Mouse (Mus musculus) small intestine, adult 2 months (tissue): ENCODE measurements around the gene Uckl1. TPM values are rescaled to one million over a fixed set of nuclear protein-coding genes. Genes with fewer than 3 reads are reported as not detected.

ENCODE experiments used
- H3K27ac ChIP-seq: fragments of 200-500 bp; 2 replicates; pipeline ENCODE4 v1.5.1; 2012; ENCODE audit warnings: low read depth, low read length, control low read depth, inconsistent platforms; ENCODE audit not compliant: insufficient read depth
- H3K27me3 ChIP-seq: fragments of 200-500 bp; 2 replicates; pipeline ENCODE4 v1.6.1; 2012; ENCODE audit warnings: mild to moderate bottlenecking, moderate library complexity, low read length, inconsistent platforms; ENCODE audit not compliant: control insufficient read depth, insufficient read depth
- H3K36me3 ChIP-seq: fragments of 200-500 bp; 2 replicates; pipeline ENCODE4 v1.6.1; 2012; ENCODE audit warnings: mild to moderate bottlenecking, low read length, control low read depth, inconsistent platforms; ENCODE audit not compliant: control insufficient read depth, insufficient read depth
- H3K4me1 ChIP-seq: fragments of 200-500 bp; 2 replicates; pipeline ENCODE4 v1.6.1; 2012; ENCODE audit warnings: low read length, inconsistent platforms, mixed read lengths; ENCODE audit not compliant: control insufficient read depth, insufficient read depth, insufficient read length
- H3K4me3 ChIP-seq: fragments of 200-500 bp; 2 replicates; pipeline ENCODE4 v1.5.1; 2012; ENCODE audit warnings: low read depth, mild to moderate bottlenecking, control low read depth, inconsistent platforms, low read length, moderate library complexity
- CTCF ChIP-seq: fragments of 200-500 bp; IDR thresholded peaks from 2 replicates; pipeline ENCODE4 v1.5.1; 2012; ENCODE audit warnings: low read depth, mild to moderate bottlenecking, control low read depth, inconsistent platforms, low read length, moderate library complexity, mixed read lengths; ENCODE audit not compliant: insufficient replicate concordance, insufficient read length; ENCODE audit errors: extremely low read depth
- POLR2A ChIP-seq: fragments of 200-500 bp; IDR thresholded peaks from 2 replicates; pipeline ENCODE4 v1.6.1; 2012; ENCODE audit warnings: low read depth, mild to moderate bottlenecking, control low read depth, inconsistent platforms, low read length, moderate library complexity
- WGBS: fragments of 180-500 bp; shearing (Covaris S2); methylation state at CpG from one replicate; pipeline ENCODE4 v1.1.7; 2018; 5-methylcytosine and 5-hydroxymethylcytosine counted together
- polyA plus RNA-seq: library from polyadenylated mRNA; depleted of rRNA; stranded (reverse); fragments of >200 nt; gene quantifications from 2 replicates; pipeline ENCODE4 v1.2.3, GENCODE M21; 2012

The Uckl1 gene
- polyA plus RNA-seq, 1 experiment = 149 TPM

DNA sequence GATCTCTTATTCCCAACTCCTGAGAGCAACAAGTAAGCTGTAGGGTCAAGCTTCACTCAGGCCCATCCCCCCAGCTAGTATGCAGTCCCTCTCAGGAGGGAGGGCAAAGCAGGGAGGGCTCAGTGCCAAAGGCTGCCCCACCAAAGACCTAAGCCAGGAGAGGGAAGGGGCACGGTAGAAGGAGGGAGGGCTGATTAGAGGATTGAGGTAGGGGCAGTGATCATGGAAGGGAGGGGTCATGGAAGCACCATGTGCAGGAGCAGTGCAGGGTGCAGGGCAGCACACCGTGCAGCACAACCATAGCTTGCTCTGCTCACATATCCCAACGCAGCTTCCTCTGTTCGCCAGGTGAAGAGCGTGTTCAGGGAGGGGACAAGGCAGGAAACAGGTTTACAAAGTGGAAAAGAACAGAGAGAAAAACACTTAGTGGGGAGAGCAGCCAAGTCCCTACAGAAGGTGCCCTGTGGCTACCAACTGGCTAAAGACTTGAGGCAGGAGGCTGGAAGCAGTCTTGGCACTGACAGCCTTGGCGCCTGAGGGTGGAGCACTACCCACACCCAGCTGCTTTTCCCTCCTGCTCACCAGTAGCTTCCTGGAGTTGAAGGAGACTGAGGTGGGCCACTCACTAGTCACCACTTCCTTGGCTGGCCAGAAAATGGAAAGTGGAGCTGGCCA, 13.6 kb downstream of the Uckl1 start:
- TF ChIP-seq POLR2A (no peak), CTCF (no peak)
- WGBS = 65% methylated on average over 6 of the region's 6 CpGs
- Histone ChIP-seq H3K4me3 (no peak overlapping the region), H3K27ac (no peak overlapping the region), H3K4me1 (no peaks in the 10 kb centered on the region), H3K36me3 (peaks cover 29% of the 10 kb centered on the region), H3K27me3 (no peaks in the 10 kb centered on the region)

DNA sequence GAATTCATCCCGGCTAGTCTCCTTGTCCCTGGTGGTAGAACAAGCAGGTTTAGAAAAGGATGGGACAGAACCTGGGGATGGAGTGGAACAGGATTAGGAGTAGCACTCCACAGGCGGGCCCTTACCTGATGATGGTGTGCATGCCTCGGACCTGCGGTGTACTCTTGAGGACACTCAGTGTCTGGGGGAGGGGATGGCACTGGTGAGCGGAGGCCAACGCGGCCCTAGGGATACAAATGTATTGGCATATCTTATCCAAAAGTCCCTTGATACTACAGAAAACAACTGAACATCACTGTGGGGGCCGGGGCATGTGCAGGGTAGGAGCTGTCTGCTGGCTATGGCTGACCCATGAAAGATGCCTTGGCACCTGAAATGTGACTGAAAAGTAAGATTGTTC, 14.3 kb downstream of the Uckl1 start:
- Histone ChIP-seq H3K4me3 (no peak overlapping the region), H3K4me1 (no peaks in the 10 kb centered on the region), H3K36me3 (peaks cover 29% of the 10 kb centered on the region), H3K27ac (no peak overlapping the region), H3K27me3 (no peaks in the 10 kb centered on the region)
- WGBS = 89% methylated on average over 8 of the region's 8 CpGs
- TF ChIP-seq CTCF (no peak), POLR2A (no peak)

DNA sequence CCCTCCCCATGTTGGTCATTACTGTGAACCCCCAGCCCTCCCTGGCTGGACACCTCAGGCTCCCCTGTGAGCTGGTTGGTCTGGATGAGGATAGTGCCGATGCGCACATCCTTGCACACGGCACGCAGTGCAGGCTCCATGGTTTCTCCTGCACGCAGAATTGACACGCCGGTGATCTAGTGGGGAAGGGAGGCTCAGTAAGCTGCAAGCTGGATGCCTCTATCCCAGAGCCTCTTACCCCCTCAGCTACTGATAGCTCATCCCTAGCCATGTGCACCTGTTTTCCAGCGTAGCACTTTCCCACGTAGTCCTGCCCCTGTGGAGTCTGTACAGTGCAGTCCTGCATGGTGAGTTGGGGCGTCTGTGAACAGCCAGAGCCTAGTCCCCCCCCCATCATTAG, 14.8 kb downstream of the Uckl1 start:
- Histone ChIP-seq H3K27me3 (no peaks in the 10 kb centered on the region), H3K27ac (no peak overlapping the region), H3K4me3 (no peak overlapping the region), H3K4me1 (no peaks in the 10 kb centered on the region), H3K36me3 (peaks cover 29% of the 10 kb centered on the region)
- TF ChIP-seq CTCF (no peak), POLR2A (no peak)
- WGBS = 94% methylated on average over 10 of the region's 10 CpGs

DNA sequence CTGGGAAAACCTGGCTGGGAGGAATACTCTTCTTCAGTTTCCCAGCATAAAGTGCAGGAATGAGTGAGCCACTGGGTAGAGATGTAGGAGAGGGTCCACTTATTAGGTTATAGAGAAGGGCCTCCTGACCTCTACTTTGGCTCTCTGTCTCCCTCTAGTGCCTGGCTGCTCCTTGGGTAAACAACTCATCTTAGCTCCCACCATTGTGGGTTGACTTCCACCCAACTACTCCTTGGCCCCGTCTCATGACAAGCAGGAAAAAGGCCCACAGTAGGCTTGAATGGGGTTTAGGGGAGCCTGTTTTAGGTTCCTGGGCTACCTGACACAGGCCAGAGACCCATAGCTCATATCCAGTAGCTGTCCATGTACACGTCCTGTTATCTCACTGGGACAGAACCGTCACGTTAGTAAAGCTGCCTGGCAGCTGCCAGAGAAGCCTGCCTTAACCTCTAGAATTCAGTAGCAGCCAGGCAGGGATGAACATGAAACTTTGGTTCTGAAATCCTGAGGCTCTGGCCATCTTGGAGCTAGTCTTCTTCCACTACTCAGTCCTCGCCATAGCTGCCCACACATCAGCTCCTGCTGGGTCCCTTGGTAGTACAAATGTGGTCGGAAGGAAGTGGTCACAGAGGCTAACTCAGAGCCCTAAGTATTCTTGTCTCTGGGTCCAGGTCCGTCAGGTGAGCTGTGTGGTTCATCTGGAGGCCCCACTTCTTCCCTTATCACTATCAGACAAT, 16.3 kb downstream of the Uckl1 start:
- no peaks in the 10 kb centered on the region for H3K27me3 ChIP-seq
- no peaks in the 10 kb centered on the region for H3K4me1 ChIP-seq
- peaks cover 16% of the 10 kb centered on the region for H3K36me3 ChIP-seq
- no peak overlapping the region for H3K27ac ChIP-seq
- 74% methylated on average over 7 of the region's 7 CpGs for WGBS
- TF ChIP-seq CTCF = peak; percentile 57; the same call in 1 of the 2 replicates
- no peak for TF ChIP-seq POLR2A
- H3K4me3 ChIP-seq = no peak overlapping the region

DNA sequence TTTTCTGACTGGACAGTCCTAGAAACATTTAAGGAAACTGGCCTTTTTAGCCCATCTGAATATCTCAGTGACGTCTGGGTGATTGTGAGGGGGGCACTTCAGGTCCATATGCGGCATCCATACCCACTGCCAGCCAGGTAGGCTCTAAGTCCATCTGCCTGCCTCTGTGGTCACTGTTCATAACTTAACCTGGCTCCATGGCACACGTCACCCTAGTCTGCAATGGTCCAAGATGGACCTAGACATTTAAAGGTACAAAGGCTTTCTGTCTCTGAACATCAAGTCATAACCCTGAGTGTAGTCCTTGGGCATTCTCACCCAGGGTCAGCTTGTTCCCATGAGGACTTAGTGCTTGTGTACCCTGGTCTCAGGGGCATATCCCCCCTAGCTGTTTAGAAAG, 17.4 kb downstream of the Uckl1 start:
- WGBS = 86% methylated on average over 3 of the region's 3 CpGs
- Histone ChIP-seq H3K27me3 (no peaks in the 10 kb centered on the region), H3K4me1 (no peaks in the 10 kb centered on the region), H3K4me3 (no peak overlapping the region), H3K36me3 (peaks cover 8% of the 10 kb centered on the region; the same call in 1 of the 2 replicates), H3K27ac (no peak overlapping the region)
- TF ChIP-seq CTCF (no peak), POLR2A (no peak)

DNA sequence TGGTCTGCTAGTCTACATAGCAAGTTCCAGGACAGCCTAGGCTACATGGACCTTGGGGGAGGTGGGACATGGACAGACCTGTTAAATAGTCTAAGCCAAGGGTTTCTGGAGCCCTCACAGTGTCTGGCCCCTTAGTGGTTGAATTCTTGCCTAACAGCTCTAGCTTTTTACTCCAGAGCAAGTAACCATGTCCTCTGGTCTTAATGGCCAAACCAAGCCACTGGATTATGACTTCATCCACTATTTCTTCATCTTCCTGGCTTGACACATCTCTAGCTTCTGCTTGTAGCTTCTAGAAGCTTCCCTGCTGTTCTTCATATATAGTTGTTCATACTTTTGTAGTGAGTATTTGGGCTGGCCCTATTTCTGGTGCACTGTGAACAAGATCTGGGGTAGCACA, 30.9 kb downstream of the Uckl1 start:
- H3K27ac ChIP-seq = no peak overlapping the region
- no peak overlapping the region for H3K4me3 ChIP-seq
- no peak for TF ChIP-seq CTCF
- H3K27me3 ChIP-seq = no peaks in the 10 kb centered on the region
- H3K4me1 ChIP-seq = no peaks in the 10 kb centered on the region
- peaks cover 35% of the 10 kb centered on the region for H3K36me3 ChIP-seq

DNA sequence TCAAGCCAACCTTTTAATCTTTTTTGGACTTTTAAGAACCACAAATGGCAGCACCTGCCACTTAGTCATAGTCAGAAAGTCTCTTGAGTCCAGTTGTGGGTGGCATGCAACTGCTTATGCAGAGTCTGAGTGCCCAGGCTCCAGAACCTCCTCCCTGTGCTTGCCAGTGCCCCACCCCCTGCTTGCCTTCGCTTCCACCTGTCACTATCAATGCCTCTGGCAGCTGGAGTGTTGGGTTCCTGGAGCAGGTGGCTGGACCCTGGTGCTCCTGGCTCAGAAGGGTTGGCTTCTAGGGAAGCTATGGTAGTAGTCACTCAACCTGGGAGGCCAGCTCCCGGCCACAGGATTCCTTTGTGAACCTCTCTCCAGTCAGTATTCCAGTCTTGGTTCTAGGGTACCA, 34.5 kb downstream of the Uckl1 start:
- Histone ChIP-seq H3K4me3 (no peak overlapping the region), H3K36me3 (peaks cover 60% of the 10 kb centered on the region), H3K27me3 (no peaks in the 10 kb centered on the region), H3K27ac (no peak overlapping the region), H3K4me1 (no peaks in the 10 kb centered on the region)
- WGBS = 68% methylated on average over 2 of the region's 2 CpGs
- TF ChIP-seq POLR2A = no peak
- TF ChIP-seq CTCF = no peak
